Mouse (Mus musculus): ENCODE results near the gene Pou6f1. TPM values are rescaled to one million over a fixed set of nuclear protein-coding genes. Genes with fewer than 3 reads are reported as not detected.

The Pou6f1 gene
- total and polyA plus RNA-seq, 2 experiments: 1.9 to 5.5 TPM

DNA sequence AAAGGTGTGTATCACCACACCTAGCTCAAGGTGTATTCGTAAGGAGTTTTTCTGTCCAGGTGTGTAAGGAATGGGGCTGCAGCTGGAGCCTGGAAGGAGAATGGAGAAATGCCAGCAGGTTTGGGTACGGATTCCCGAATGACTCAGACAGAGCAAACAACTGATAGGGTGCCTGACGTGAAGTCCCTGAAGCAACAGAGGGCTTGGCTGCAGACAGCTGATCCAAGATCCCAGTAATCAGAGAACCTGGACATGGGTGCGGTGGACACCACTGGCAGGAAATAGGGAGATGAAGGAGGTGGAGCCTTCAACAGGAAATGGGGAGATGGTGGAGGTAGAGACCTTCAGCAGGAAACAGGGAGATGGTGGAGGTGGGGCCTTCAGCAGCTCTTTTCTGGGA lies 32.5 kb upstream of the Pou6f1 start:
- WGBS: 23% methylated on average over 5 of the region's 5 CpGs
- peak; percentile 72 for DNase-seq (ENCODE audit: extremely low read depth, low read depth, low spot score)
- Histone ChIP-seq H3K36me3 (ENCODE audit: control insufficient read depth, insufficient read depth, low read length) (no peaks in the 10 kb centered on the region), H3K27me3 (ENCODE audit: control insufficient read depth, insufficient read depth, low read length) (no peaks in the 10 kb centered on the region), H3K27ac (replicated peaks; ENCODE audit: insufficient read depth, low read depth, low read length) (peak overlapping the region; percentile 23), H3K4me1 (ENCODE audit: control insufficient read depth, insufficient read depth, low read length) (peaks cover 47% of the 10 kb centered on the region), H3K79me2 (ENCODE audit: control insufficient read depth, insufficient read depth, low read length) (peaks cover 11% of the 10 kb centered on the region; the same call in 1 of the 2 replicates), H3K9ac (ENCODE audit: low read depth, low read length) (no peak overlapping the region), H3K4me3 (ENCODE audit: insufficient read depth, low read depth, low read length) (no peak overlapping the region)
- TF ChIP-seq CTCF (IDR thresholded peaks at IDR 0.05; ENCODE audit: low read depth, low read length): no peak
- TF ChIP-seq POLR2A (IDR thresholded peaks at IDR 0.05; ENCODE audit: extremely low read depth, insufficient read depth, low read length): no peak

DNA sequence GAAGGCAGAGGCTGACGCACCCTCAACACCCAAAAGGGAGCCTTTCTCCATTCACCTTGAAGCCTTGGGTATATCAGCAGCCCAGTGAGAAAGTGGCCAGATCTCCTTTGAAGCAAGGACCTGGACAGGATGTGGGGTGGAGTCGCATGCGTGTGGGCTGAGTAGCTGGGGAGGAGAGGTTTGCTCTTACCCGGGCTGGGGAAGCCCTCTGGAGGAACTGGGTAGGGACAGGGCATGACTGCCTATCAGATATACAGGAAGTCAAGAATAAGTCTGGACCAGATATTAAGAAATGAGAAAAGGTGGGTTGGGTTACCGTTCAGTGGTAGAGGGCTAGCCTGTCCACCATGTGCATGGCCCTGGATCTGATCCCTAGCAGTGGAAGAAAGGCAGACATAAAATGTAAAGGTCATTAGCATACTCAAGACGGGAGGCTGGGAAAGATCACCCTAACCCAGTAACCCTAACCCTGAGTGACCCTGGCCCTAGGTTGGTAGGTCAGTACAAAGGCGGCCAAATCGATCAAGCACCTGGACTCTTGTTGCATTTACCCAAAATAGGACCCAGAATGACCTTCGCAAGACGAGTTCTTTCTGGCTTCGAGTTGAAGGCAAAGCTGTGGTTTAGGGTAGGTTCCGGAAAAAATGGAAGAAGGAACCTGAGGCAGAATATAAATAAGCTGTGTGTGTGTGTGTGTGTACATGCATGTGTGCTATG lies 31.8 kb upstream of the Pou6f1 start:
- TF ChIP-seq POLR2A (IDR thresholded peaks at IDR 0.05; ENCODE audit: extremely low read depth, insufficient read depth, low read length) (no peak), CTCF (IDR thresholded peaks at IDR 0.05; ENCODE audit: low read depth, low read length) (no peak)
- DNase-seq (ENCODE audit: extremely low read depth, low read depth, low spot score): peak; percentile 91
- H3K79me2 ChIP-seq (ENCODE audit: control insufficient read depth, insufficient read depth, low read length): peaks cover 11% of the 10 kb centered on the region; the same call in 1 of the 2 replicates
- peaks cover 46% of the 10 kb centered on the region for H3K4me1 ChIP-seq (ENCODE audit: control insufficient read depth, insufficient read depth, low read length)
- 15% methylated on average over 12 of the region's 12 CpGs for WGBS
- H3K27me3 ChIP-seq (ENCODE audit: control insufficient read depth, insufficient read depth, low read length): no peaks in the 10 kb centered on the region
- H3K9ac ChIP-seq (ENCODE audit: low read depth, low read length): no peak overlapping the region
- H3K4me3 ChIP-seq (ENCODE audit: insufficient read depth, low read depth, low read length): no peak overlapping the region
- no peaks in the 10 kb centered on the region for H3K36me3 ChIP-seq (ENCODE audit: control insufficient read depth, insufficient read depth, low read length)
- no peak overlapping the region for H3K27ac ChIP-seq (replicated peaks; ENCODE audit: insufficient read depth, low read depth, low read length)

DNA sequence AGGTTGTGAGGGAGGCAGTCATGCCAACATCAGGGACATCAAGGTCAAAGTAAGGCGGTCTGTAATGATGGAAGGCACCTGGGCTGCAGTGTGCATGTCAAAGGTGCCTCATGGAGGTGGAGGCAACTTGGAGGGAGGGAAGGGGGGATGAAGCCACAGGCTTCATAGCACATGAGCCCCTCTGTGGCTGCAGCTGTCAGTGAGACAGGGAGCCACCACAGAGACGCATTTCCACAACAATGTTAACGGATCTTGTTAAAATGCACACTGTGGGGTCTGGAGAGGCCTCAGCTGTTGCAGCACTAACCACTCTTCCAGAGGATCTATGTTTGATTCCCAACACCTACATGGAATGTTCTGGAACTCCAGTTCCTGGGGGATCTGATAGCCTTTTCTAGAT lies 30.3 kb upstream of the Pou6f1 start:
- H3K27ac ChIP-seq (replicated peaks; ENCODE audit: insufficient read depth, low read depth, low read length): no peak overlapping the region
- H3K36me3 ChIP-seq (ENCODE audit: control insufficient read depth, insufficient read depth, low read length): no peaks in the 10 kb centered on the region
- no peak overlapping the region for H3K4me3 ChIP-seq (ENCODE audit: insufficient read depth, low read depth, low read length)
- H3K27me3 ChIP-seq (ENCODE audit: control insufficient read depth, insufficient read depth, low read length): no peaks in the 10 kb centered on the region
- no peak overlapping the region for H3K9ac ChIP-seq (ENCODE audit: low read depth, low read length)
- TF ChIP-seq POLR2A (IDR thresholded peaks at IDR 0.05; ENCODE audit: extremely low read depth, insufficient read depth, low read length): no peak
- no peak for TF ChIP-seq CTCF (IDR thresholded peaks at IDR 0.05; ENCODE audit: low read depth, low read length)
- H3K4me1 ChIP-seq (ENCODE audit: control insufficient read depth, insufficient read depth, low read length): peaks cover 45% of the 10 kb centered on the region
- peaks cover 7% of the 10 kb centered on the region; the same call in 1 of the 2 replicates for H3K79me2 ChIP-seq (ENCODE audit: control insufficient read depth, insufficient read depth, low read length)
- no peak for DNase-seq (ENCODE audit: extremely low read depth, low read depth, low spot score)
- WGBS: 89% methylated on average over 3 of the region's 3 CpGs

DNA sequence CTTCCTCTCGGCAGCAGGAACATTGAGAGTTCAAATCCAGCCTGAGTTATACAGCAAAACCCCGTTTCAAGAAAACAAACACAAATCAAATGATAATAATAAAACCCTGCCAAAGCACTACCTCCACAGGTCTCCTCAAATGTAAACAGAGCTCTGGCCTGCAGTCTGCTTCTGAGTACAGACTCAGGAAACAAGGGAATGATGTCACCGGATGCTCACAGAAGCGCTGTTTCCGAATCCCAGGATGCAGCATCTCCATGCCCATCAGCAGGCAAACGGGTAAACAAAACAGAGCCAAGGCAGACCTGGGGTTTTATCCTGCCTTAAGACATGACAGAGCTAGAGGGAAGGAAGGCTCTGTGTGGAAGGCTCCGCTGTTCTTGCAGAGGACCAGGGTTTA lies 29.0 kb upstream of the Pou6f1 start:
- Histone ChIP-seq H3K4me1 (ENCODE audit: control insufficient read depth, insufficient read depth, low read length) (peaks cover 48% of the 10 kb centered on the region), H3K27ac (replicated peaks; ENCODE audit: insufficient read depth, low read depth, low read length) (peak overlapping the region; percentile 25; the same call in 1 of the 2 replicates), H3K9ac (ENCODE audit: low read depth, low read length) (no peak overlapping the region), H3K36me3 (ENCODE audit: control insufficient read depth, insufficient read depth, low read length) (no peaks in the 10 kb centered on the region), H3K27me3 (ENCODE audit: control insufficient read depth, insufficient read depth, low read length) (no peaks in the 10 kb centered on the region), H3K4me3 (ENCODE audit: insufficient read depth, low read depth, low read length) (no peak overlapping the region), H3K79me2 (ENCODE audit: control insufficient read depth, insufficient read depth, low read length) (peaks cover 3% of the 10 kb centered on the region; the same call in 1 of the 2 replicates)
- 24% methylated on average over 7 of the region's 7 CpGs for WGBS
- DNase-seq (ENCODE audit: extremely low read depth, low read depth, low spot score): no peak
- no peak for TF ChIP-seq CTCF (IDR thresholded peaks at IDR 0.05; ENCODE audit: low read depth, low read length)
- TF ChIP-seq POLR2A (IDR thresholded peaks at IDR 0.05; ENCODE audit: extremely low read depth, insufficient read depth, low read length): no peak

DNA sequence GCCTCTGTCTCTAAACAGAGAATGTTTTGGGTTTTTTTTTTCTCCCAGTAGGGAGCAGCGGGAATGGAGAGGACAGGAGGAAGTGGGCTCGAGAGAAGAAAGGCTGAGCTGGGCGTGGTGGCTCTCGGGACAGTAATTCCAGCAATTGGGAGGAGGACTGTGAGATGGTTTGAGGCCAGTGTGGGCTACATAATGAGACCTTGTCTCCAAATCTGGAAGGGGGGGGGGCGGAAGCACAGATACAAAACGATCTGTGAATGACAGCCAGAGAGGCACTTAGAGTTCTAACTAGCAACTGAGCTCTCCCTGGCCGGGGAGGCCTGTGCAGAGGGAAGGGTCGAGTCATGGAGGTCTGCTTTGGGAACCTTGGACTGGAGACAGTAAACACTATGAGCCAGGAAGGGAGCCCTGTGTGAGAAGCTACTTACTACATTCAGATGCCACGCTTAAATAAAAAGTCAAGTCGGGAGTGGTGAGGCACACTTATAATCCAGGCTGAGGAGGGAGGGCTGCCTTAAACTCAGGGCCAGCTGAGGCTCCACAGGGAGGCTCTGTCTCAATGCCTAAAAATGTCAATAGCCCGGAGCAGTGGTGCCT lies 28.1 kb upstream of the Pou6f1 start:
- H3K9ac ChIP-seq (ENCODE audit: low read depth, low read length): no peak overlapping the region
- no peak for TF ChIP-seq POLR2A (IDR thresholded peaks at IDR 0.05; ENCODE audit: extremely low read depth, insufficient read depth, low read length)
- TF ChIP-seq CTCF (IDR thresholded peaks at IDR 0.05; ENCODE audit: low read depth, low read length): no peak
- no peaks in the 10 kb centered on the region for H3K27me3 ChIP-seq (ENCODE audit: control insufficient read depth, insufficient read depth, low read length)
- WGBS: 63% methylated on average over 11 of the region's 11 CpGs
- peaks cover 43% of the 10 kb centered on the region for H3K4me1 ChIP-seq (ENCODE audit: control insufficient read depth, insufficient read depth, low read length)
- H3K4me3 ChIP-seq (ENCODE audit: insufficient read depth, low read depth, low read length): no peak overlapping the region
- no peak for DNase-seq (ENCODE audit: extremely low read depth, low read depth, low spot score)
- H3K27ac ChIP-seq (replicated peaks; ENCODE audit: insufficient read depth, low read depth, low read length): no peak overlapping the region; the same call in 1 of the 2 replicates
- H3K36me3 ChIP-seq (ENCODE audit: control insufficient read depth, insufficient read depth, low read length): no peaks in the 10 kb centered on the region
- H3K79me2 ChIP-seq (ENCODE audit: control insufficient read depth, insufficient read depth, low read length): peaks cover 3% of the 10 kb centered on the region; the same call in 1 of the 2 replicates

DNA sequence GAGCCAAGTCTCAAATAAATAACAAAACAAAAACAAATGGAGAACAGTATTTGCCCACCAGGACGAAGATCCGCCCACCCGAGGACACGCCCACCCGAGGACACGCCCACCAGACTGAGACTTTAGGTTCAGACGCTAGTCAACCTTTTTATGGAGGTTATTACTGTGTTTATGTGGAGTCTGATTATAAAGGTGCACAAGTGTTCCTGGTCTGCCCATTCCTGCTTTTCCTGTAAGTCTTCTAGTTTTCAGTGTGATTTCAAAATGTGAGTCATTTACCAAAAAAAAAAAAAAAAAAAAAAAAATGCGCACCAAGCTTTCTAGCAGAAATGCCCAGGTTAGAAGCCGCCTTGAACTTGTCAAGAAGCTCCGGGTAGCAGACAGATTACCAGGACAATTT lies 27.5 kb upstream of the Pou6f1 start:
- Histone ChIP-seq H3K4me1 (ENCODE audit: control insufficient read depth, insufficient read depth, low read length) (peaks cover 38% of the 10 kb centered on the region), H3K79me2 (ENCODE audit: control insufficient read depth, insufficient read depth, low read length) (peaks cover 3% of the 10 kb centered on the region; the same call in 1 of the 2 replicates), H3K4me3 (ENCODE audit: insufficient read depth, low read depth, low read length) (no peak overlapping the region), H3K9ac (ENCODE audit: low read depth, low read length) (no peak overlapping the region), H3K27me3 (ENCODE audit: control insufficient read depth, insufficient read depth, low read length) (no peaks in the 10 kb centered on the region), H3K27ac (replicated peaks; ENCODE audit: insufficient read depth, low read depth, low read length) (no peak overlapping the region), H3K36me3 (ENCODE audit: control insufficient read depth, insufficient read depth, low read length) (no peaks in the 10 kb centered on the region)
- DNase-seq (ENCODE audit: extremely low read depth, low read depth, low spot score): no peak
- TF ChIP-seq POLR2A (IDR thresholded peaks at IDR 0.05; ENCODE audit: extremely low read depth, insufficient read depth, low read length): no peak
- no peak for TF ChIP-seq CTCF (IDR thresholded peaks at IDR 0.05; ENCODE audit: low read depth, low read length)
- WGBS: 55% methylated on average over 10 of the region's 10 CpGs
